15 mouse cellular contexts compared by ENCODE assay signal in the genomic region with DNA sequence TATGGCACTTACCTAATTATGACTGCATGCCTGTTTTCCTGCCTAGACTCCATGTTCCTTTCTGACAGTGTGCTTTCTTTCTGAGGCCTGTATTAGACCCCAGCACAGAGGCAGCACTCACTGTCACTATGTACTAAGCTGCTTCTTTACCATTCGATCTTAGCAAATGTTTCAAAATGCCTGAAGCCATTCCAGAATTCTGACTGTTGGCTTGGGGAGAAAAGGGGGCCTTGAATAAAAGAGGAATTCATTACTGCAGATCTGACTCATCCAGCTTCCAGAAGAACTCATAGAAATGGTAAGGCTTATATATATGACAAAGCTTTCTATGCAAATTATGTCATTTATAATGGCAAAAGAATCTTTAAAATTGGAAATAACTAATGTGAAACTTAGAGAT.
"Had no signal": no experiment of that assay in that cellular context is flagged by ENCODE, and none has a peak within 500 bp of the region (broad histone marks: within the 10 kb centered on the region; RNA-seq: fewer than 3 reads in every experiment).

No protein-coding gene starts in this region.

- H3K4me3 ChIP-seq: limb, embryonic 12.5 days; limb, embryonic 15.5 days; liver, embryonic 15.5 days; megakaryocyte, embryonic 14.5 days; midbrain, embryonic 10.5 days; midbrain, embryonic 13.5 days; neural tube, embryonic 12.5 days had no signal

- H3K9ac ChIP-seq: limb, embryonic 12.5 days; limb, embryonic 15.5 days; liver, embryonic 15.5 days; midbrain, embryonic 13.5 days; neural tube, embryonic 12.5 days had no signal

- ATAC-seq: midbrain, embryonic 13.5 days had no signal

- H3K27ac ChIP-seq: limb, embryonic 12.5 days; limb, embryonic 15.5 days; liver, embryonic 15.5 days; midbrain, embryonic 10.5 days; midbrain, embryonic 13.5 days; neural tube, embryonic 12.5 days had no signal

- H3K4me2 ChIP-seq: limb, embryonic 12.5 days; limb, embryonic 15.5 days; liver, embryonic 11.5 days; liver, embryonic 15.5 days; midbrain, embryonic 13.5 days; neural tube, embryonic 12.5 days had no signal

- H3K36me3 ChIP-seq: limb, embryonic 15.5 days had no signal

- DNase-seq: kidney, adult 18-20 months; kidney, adult 9 months; kidney, postnatal 14 days; left cerebral cortex, postnatal 4 days; lung, adult 2 months; thymus, adult 18-20 months; thymus, postnatal 36 days had no signal

- H3K27me3 ChIP-seq: limb, embryonic 12.5 days; limb, embryonic 15.5 days; liver, embryonic 15.5 days; midbrain, embryonic 13.5 days; neural tube, embryonic 12.5 days had no signal

- H3K9me3 ChIP-seq: limb, embryonic 12.5 days; limb, embryonic 15.5 days; liver, embryonic 15.5 days; megakaryocyte, embryonic 14.5 days; midbrain, embryonic 10.5 days; midbrain, embryonic 13.5 days; neural tube, embryonic 12.5 days had no signal
